Mouse (Mus musculus) activated CD4-positive, CD25-positive, alpha-beta regulatory T cell, adult 4 months (primary cell): ENCODE data around the gene Chdh. TPM values are rescaled to one million over a fixed set of nuclear protein-coding genes. Genes with fewer than 3 reads are reported as not detected.

Experiments used
- ATAC-seq: one replicate; pipeline ENCODE4 v1.8.0; 2017
- polyA plus RNA-seq, 2 experiments: library from polyadenylated mRNA; unstranded; fragments of 100-300 nt; shearing (Covaris generic); gene quantifications; one replicate each; pipeline ENCODE4 v1.2.1; 2017

Chdh gene
- polyA plus RNA-seq, 2 experiments from 2014 or later = 0.41 TPM

- ATAC-seq = no peak
These were observed 56.0 kb downstream of the Chdh start for GRCm38 (mm10) chr14:30064864-30065263.

GRCm38 (mm10) chr14:30066752-30067151 is 57.9 kb downstream of the Chdh start:
- ATAC-seq = no peak

DNA sequence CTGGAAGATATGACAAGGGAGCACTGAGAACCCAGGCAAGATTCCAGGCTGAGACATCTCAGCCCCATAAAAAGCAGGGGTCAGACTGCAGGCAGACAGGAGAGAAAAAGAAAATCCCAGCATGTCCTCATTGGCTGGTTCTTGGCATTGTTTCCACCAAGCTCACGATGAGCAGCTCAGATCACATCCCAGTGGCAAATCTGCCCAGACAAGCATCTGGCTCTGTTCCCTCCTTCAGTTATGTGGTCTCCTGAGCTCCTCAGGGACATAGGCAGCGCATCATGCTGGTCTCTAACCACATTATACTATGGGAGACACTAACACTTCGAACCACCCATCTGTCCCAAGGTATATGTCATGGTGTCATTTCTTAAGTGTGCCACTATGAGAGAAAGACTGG is 59.7 kb downstream of the Chdh start:
- no peak for ATAC-seq

DNA sequence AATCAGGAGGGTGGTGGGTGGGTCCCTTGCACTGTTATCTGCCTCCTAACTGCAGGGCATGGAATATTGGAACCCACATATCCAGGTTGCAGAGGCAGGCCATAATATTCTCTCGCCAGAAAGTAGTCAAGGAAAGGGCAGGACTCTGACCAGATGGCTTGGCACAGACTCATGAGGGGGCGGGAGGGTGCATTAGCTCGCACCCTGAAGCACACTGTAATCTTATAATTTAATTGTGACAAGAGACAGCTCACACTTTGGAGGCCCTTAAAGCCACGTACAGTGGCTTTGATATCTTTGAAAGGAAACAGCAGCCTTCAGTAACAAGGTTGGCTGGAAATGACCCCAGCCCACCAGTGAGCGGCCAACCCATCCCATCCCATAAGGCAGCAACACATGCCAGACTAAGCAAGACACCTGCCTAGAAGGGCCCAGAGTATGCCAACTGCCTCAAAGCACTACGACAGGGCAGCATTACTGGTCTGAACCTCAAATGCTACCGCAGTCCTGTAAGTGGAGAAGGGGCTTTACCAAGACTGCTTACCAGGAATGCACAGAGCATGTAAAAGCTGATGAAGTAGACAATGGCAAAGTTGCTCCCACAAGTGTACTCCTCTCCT is 66.6 kb downstream of the Chdh start:
- ATAC-seq = no peak

DNA sequence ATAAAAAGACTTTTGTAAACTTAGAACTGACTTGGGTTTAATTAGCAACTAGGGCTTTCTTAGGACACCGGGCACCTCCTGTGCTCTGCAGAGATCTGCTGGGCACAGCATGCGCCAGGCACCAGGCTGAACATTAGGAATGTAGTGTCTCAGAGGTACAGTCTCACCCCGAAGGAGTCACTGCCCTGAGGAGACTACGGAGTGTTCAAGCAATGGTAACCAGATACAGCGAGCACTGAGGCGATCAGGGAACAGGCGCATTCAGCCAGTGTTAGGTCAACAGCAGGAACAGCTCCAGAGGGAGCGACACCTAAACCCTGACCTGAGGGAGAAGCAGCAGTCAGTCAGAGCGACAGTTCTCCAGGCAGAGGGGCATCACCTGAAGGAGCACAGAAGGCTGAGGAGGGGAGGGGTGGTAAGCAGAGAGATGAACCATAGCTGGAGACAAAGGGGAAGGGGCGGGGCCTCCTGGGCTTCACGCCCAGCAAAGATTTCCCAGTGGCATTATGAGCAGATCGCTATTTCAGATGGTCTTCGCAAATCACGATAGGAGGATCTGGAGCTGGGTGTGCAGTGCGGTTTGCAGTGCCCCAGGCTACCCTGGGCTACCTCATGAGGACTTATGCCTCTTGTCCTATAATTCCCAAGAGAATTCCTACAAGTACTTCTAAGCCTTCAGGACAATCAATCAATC is 69.4 kb downstream of the Chdh start:
- no peak for ATAC-seq

DNA sequence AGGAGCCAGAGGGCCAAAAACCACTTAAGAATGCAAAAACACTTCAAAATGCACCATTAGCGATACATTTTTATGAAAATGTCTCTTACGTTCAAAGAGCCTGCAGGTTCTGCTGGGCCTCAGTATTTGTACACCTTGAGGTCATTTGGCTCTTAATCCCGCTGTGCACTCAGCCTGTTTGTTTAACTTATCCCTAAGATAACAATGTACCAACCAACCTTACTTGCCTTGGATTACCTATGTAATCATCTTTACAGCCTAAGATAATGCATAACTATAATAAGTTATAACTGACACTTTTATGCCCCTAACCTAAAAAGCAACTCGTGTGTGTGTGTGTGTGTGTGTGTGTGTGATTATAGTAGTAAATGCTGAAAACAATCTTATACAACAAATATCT is 70.9 kb downstream of the Chdh start:
- ATAC-seq = no peak

Other genes with a start within 250 kb of the Chdh start
- gene Selenok, start 40.7 kb upstream of the Chdh start, polyA plus RNA-seq = 100 to 1,000 TPM; 350 to 355 TPM
- 10 to 100 TPM; 32.8 to 45.4 TPM for gene Actr8, start 30.7 kb upstream of the Chdh start, polyA plus RNA-seq
- gene Il17rb, start 127 bp upstream of the Chdh start, polyA plus RNA-seq = 1 to 10 TPM; 1.8 to 2.0 TPM